Mouse (Mus musculus) left cerebral cortex, adult 8-10 months (tissue): ENCODE results near the gene Gm20869. TPM values are rescaled to one million over a fixed set of nuclear protein-coding genes. Genes with fewer than 3 reads are reported as not detected.
"Not testable (repeated sequence)": the region's sequence is repeated elsewhere in the genome, so short reads cannot be mapped to it uniquely, and the experiment has no call there.

ENCODE experiments used
- DNase-seq, 2 experiments: peaks; one replicate each; pipeline ENCODE4 v3.0.0; 2022; ENCODE audit warnings: low spot score in 2 of 2
- total RNA-seq, 4 experiments: library from RNA; stranded (reverse); gene quantifications; 2 replicates each; pipeline ENCODE4 v1.2.4; 2022

Gm20869 gene
- not detected for total RNA-seq

- DNase-seq: not testable (repeated sequence)
Measured at GRCm38 (mm10) chrY:71469149-71469548, at the start of gene Gm20869. Gene Gm20869, plus strand, starts transcription at chrY:71469449.

Other genes starting within 250 kb of the Gm20869 start
- gene Gm20870, start 222.6 kb downstream of the Gm20869 start, total RNA-seq: not detected